ENCODE assay signal across 8 mouse cellular contexts in the genomic region with DNA sequence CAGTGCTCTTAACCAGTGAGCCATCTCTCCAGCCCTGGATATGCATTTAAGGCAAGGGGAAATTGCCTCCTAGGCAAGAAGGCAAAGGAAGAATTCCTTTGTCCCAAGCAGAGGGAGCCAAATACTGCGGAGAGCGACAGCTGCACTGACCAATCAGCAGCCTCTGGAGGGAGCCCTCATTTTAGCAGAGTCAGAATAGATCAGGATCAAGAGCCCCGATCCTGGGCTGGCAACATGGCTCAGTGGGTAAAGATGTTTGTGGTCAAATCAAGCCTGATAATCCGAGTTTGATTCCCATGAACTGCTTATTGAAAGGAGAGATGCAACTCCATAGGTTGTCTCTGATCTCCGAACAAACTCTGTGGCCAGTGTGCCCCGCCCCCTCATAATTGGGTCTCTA. TPM values are rescaled to one million over a fixed set of nuclear protein-coding genes. Genes with fewer than 3 reads are reported as not detected.
A peak's percentile ranks its signal among the peaks of the same experiment; 100 is the strongest.
DNase-seq lines count a peak whose midpoint lies in the region; ATAC-seq and TF ChIP-seq lines count a peak whose summit lies in the region.

No protein-coding gene starts in this region.

- peak; percentile 41 for TF ChIP-seq CTCF in left cerebral cortex, adult 2 months (IDR thresholded peaks at IDR 0.05)
- peak; percentile 5; the same call in 1 of the 2 replicates for TF ChIP-seq CTCF in brain, embryonic 14.5 days (IDR thresholded peaks at IDR 0.05; ENCODE audit: borderline replicate concordance, extremely low read depth, insufficient read depth, insufficient read length)
- peak; percentile 45 for TF ChIP-seq CTCF in heart, adult 2 months (IDR thresholded peaks at IDR 0.05)
- TF ChIP-seq CTCF in stomach, postnatal 0 days (IDR thresholded peaks at IDR 0.05; ENCODE audit: low read depth) = peak; percentile 69

- no peaks in the 10 kb centered on the region for H3K36me3 ChIP-seq in heart, adult 2 months (ENCODE audit: control insufficient read depth, insufficient read depth, low read length)
- H3K36me3 ChIP-seq in kidney, embryonic 16.5 days (ENCODE audit: insufficient read depth, low read length) = no peaks in the 10 kb centered on the region
- H3K36me3 ChIP-seq in stomach, postnatal 0 days (ENCODE audit: control insufficient read depth, insufficient read depth, low read length) = no peaks in the 10 kb centered on the region

- TF ChIP-seq POLR2A in brain, embryonic 14.5 days (IDR thresholded peaks at IDR 0.05; ENCODE audit: borderline replicate concordance, extremely low read depth, insufficient read depth, insufficient read length, poor library complexity, severe bottlenecking) = no peak
- no peak for TF ChIP-seq POLR2A in heart, adult 2 months (IDR thresholded peaks at IDR 0.05; ENCODE audit: insufficient read depth, low read depth, low read length)

- peak overlapping the region; percentile 26; the same call in 1 of the 2 replicates for H3K4me2 ChIP-seq in kidney, embryonic 16.5 days (replicated peaks; ENCODE audit: low read depth, low read length)
- H3K4me2 ChIP-seq in stomach, postnatal 0 days (replicated peaks; ENCODE audit: low read depth) = peak overlapping the region; percentile 20; the same call in 1 of the 2 replicates

- peak; percentile 27 to 29 for DNase-seq in left cerebral cortex, adult 2 months (ENCODE audit: extremely low spot score in 1 of 2, low spot score in 2 of 2)
- no peak for DNase-seq in left cerebral cortex, adult 11 months (ENCODE audit: low spot score)
- peak; percentile 74 for DNase-seq in brain, embryonic 14.5 days (ENCODE audit: low read depth)
- DNase-seq in heart, adult 2 months = peak; percentile 53 to 59
- peak; percentile 81 for DNase-seq in lung, postnatal 36 days
- DNase-seq in stomach, postnatal 0 days (ENCODE audit: low spot score) = peak; percentile 70
- DNase-seq in thymus, postnatal 10 days (ENCODE audit: low spot score in 2 of 2) = no peak

- no peak overlapping the region for H3K27ac ChIP-seq in left cerebral cortex, adult 2 months
- H3K27ac ChIP-seq in heart, adult 2 months = no peak overlapping the region
- H3K27ac ChIP-seq in kidney, embryonic 16.5 days (ENCODE audit: low read length) = no peak overlapping the region
- H3K27ac ChIP-seq in stomach, postnatal 0 days (replicated peaks) = no peak overlapping the region

- H3K27me3 ChIP-seq in heart, adult 2 months (ENCODE audit: control insufficient read depth, insufficient read depth, low read length) = no peaks in the 10 kb centered on the region
- H3K27me3 ChIP-seq in kidney, embryonic 16.5 days (ENCODE audit: insufficient read depth, low read length) = no peaks in the 10 kb centered on the region
- no peaks in the 10 kb centered on the region for H3K27me3 ChIP-seq in stomach, postnatal 0 days (ENCODE audit: control insufficient read depth, insufficient read depth, low read length)

- intact Hi-C loops in left cerebral cortex, adult 2 months (cut with DNase I) = loop anchor here (5.0 kb wide), 2 partner anchors 44 to 209 kb away; a partner anchor contains a TSS
- intact Hi-C loops in heart, adult 2 months (cut with DNase I) = loop anchor here (5.0 kb wide), 2 partner anchors 54 to 209 kb away; no protein-coding TSS in a partner anchor

- TF ChIP-seq EP300 in heart, adult 2 months (IDR thresholded peaks at IDR 0.05; ENCODE audit: insufficient read depth, low read depth, low read length) = no peak
- TF ChIP-seq EP300 in stomach, postnatal 0 days (optimal IDR thresholded peaks at IDR 0.05) = no peak

- 38% methylated on average over 6 of the region's 6 CpGs for WGBS in heart, adult 2 months
- 56% methylated on average over 6 of the region's 6 CpGs for WGBS in kidney, embryonic 16.5 days
- 52% methylated on average over 6 of the region's 6 CpGs for WGBS in stomach, postnatal 0 days

- no peaks in the 10 kb centered on the region; the same call in 1 of the 2 replicates for H3K9me3 ChIP-seq in kidney, embryonic 16.5 days (ENCODE audit: low read length)
- no peaks in the 10 kb centered on the region for H3K9me3 ChIP-seq in stomach, postnatal 0 days (ENCODE audit: control insufficient read depth, low read length)

- H3K9ac ChIP-seq in heart, adult 2 months (ENCODE audit: low read depth, low read length) = no peak overlapping the region
- no peak overlapping the region for H3K9ac ChIP-seq in kidney, embryonic 16.5 days (replicated peaks; ENCODE audit: low read length)
- no peak overlapping the region for H3K9ac ChIP-seq in stomach, postnatal 0 days (ENCODE audit: low read length)

- no peaks in the 10 kb centered on the region for H3K79me2 ChIP-seq in heart, adult 2 months (replicated peaks; ENCODE audit: control insufficient read depth, insufficient read depth, low read length)

- H3K4me3 ChIP-seq in left cerebral cortex, adult 2 months = peak overlapping the region; percentile 21; the same call in 1 of the 2 replicates
- H3K4me3 ChIP-seq in heart, adult 2 months = no peak overlapping the region
- H3K4me3 ChIP-seq in kidney, embryonic 16.5 days (ENCODE audit: low read length) = no peak overlapping the region
- no peak overlapping the region for H3K4me3 ChIP-seq in stomach, postnatal 0 days (ENCODE audit: low read depth, low read length)

- no peaks in the 10 kb centered on the region for H3K4me1 ChIP-seq in heart, adult 2 months (ENCODE audit: control insufficient read depth, insufficient read depth, low read length)
- peaks cover 12% of the 10 kb centered on the region; the same call in 1 of the 2 replicates for H3K4me1 ChIP-seq in kidney, embryonic 16.5 days (ENCODE audit: insufficient read depth, low read length)
- no peaks in the 10 kb centered on the region for H3K4me1 ChIP-seq in stomach, postnatal 0 days (replicated peaks; ENCODE audit: control insufficient read depth, insufficient read depth)

- peak; percentile 55; the same call in 1 of the 2 replicates for ATAC-seq in kidney, embryonic 16.5 days (ENCODE audit: low FRiP score, low TSS enrichment)
- peak; percentile 62 for ATAC-seq in stomach, postnatal 0 days (ENCODE audit: low FRiP score, low TSS enrichment)

RNA-seq across cellular contexts. Expression of a gene that starts 20.3 kb away (rescaled TPM):
- 10 to 100 TPM; 68.4 to 73.2 TPM for total RNA-seq in left cerebral cortex, adult 2 months (2021)
- polyA plus RNA-seq in brain, embryonic 14.5 days (2012; rRNA removed) = 77.3 and 97.8 TPM in 2 replicates
- 100 to 1,000 TPM in 1 of 2 experiments, 10 to 100 TPM in 1; 88.9 to 107 TPM for total RNA-seq in heart, adult 2 months (2021)
- 48.7 and 77.2 TPM in 2 replicates for polyA plus RNA-seq in heart, adult 2 months (2012; rRNA removed)
- polyA plus RNA-seq in kidney, embryonic 16.5 days (2015; fragmentation: Nextera tagmentation; extraction: Ambion mirVana) = 118 and 125 TPM in 2 replicates
- 104 and 106 TPM in 2 replicates for polyA plus RNA-seq in stomach, postnatal 0 days (2015; fragmentation: Nextera tagmentation; extraction: Ambion mirVana)

RNA-seq across cellular contexts. Expression of a gene that starts 42.7 kb away (rescaled TPM):
- total RNA-seq in left cerebral cortex, adult 2 months (2021) = 1 to 10 TPM; 2.6 to 3.4 TPM
- 1.9 and 2.0 TPM in 2 replicates for polyA plus RNA-seq in brain, embryonic 14.5 days (2012; rRNA removed)
- 1 to 10 TPM; 5.0 to 6.9 TPM for total RNA-seq in heart, adult 2 months (2021)
- polyA plus RNA-seq in heart, adult 2 months (2012; rRNA removed) = 4.0 and 5.2 TPM in 2 replicates
- 9.3 and 10.1 TPM in 2 replicates for polyA plus RNA-seq in kidney, embryonic 16.5 days (2015; fragmentation: Nextera tagmentation; extraction: Ambion mirVana)
- 24.0 and 26.8 TPM in 2 replicates for polyA plus RNA-seq in stomach, postnatal 0 days (2015; fragmentation: Nextera tagmentation; extraction: Ambion mirVana)

Comparison
In these comparisons a context has a peak if more than half of its experiments do, and no peak if none do; other contexts are left out.
1. DNase-seq: peak in left cerebral cortex, adult 2 months (2 of 2), brain, embryonic 14.5 days (single experiment), heart, adult 2 months (2 of 2), lung, postnatal 36 days (single experiment) and stomach, postnatal 0 days (single experiment); none in left cerebral cortex, adult 11 months (single experiment) and thymus, postnatal 10 days (0 of 2).
2. CTCF ChIP-seq: peak in every context shown above with its lines; median percentile 69 in stomach, postnatal 0 days; 45 in heart, adult 2 months; 41 in left cerebral cortex, adult 2 months; 5 in brain, embryonic 14.5 days.